ENCODE assay signal across 9 mouse cellular contexts in genomic region chr2:151747847-151748705, GRCm38 (mm10). TPM values are rescaled to one million over a fixed set of nuclear protein-coding genes. Genes with fewer than 3 reads are reported as not detected.
DNase-seq lines count a peak whose midpoint lies in the region; ATAC-seq and TF ChIP-seq lines count a peak whose summit lies in the region.
"Had no signal": no experiment of that assay in that cellular context is flagged by ENCODE, and none has a peak within 500 bp of the region (broad histone marks: within the 10 kb centered on the region; RNA-seq: fewer than 3 reads in every experiment).

No protein-coding gene starts in this region.

- 40% methylated on average over 19 of the region's 19 CpGs for WGBS in kidney, postnatal 0 days
- 40% methylated on average over 19 of the region's 19 CpGs for WGBS in liver, embryonic 11.5 days
- 39% methylated on average over 19 of the region's 19 CpGs for WGBS in stomach, embryonic 15.5 days

- no peaks in the 10 kb centered on the region for H3K9me3 ChIP-seq in kidney, postnatal 0 days (replicated peaks; ENCODE audit: low read length)
- H3K9me3 ChIP-seq in liver, embryonic 11.5 days (ENCODE audit: control insufficient read depth, low read length): no peaks in the 10 kb centered on the region
- no peaks in the 10 kb centered on the region for H3K9me3 ChIP-seq in stomach, embryonic 15.5 days

- H3K9ac ChIP-seq in kidney, postnatal 0 days (ENCODE audit: low read depth, low read length): no peak overlapping the region
- H3K9ac ChIP-seq in liver, embryonic 11.5 days (ENCODE audit: low read depth, low read length): no peak overlapping the region
- H3K9ac ChIP-seq in stomach, embryonic 15.5 days: 0 out of 2 replicates have a peak overlapping the region, but pooled peaks have one; percentile 2

- no peaks in the 10 kb centered on the region for H3K36me3 ChIP-seq in kidney, postnatal 0 days (ENCODE audit: insufficient read depth, low read length)
- H3K36me3 ChIP-seq in liver, embryonic 11.5 days (ENCODE audit: control insufficient read depth, insufficient read depth, low read length): no peaks in the 10 kb centered on the region
- H3K36me3 ChIP-seq in stomach, embryonic 15.5 days: no peaks in the 10 kb centered on the region

- H3K27me3 ChIP-seq in kidney, postnatal 0 days (ENCODE audit: insufficient read depth, low read length): no peaks in the 10 kb centered on the region
- H3K27me3 ChIP-seq in liver, embryonic 11.5 days (replicated peaks; ENCODE audit: control insufficient read depth, insufficient read depth, low read length): no peaks in the 10 kb centered on the region; the same call in none of the 2 replicates
- no peaks in the 10 kb centered on the region for H3K27me3 ChIP-seq in stomach, embryonic 15.5 days (replicated peaks)

- no peaks in the 10 kb centered on the region for H3K4me1 ChIP-seq in kidney, postnatal 0 days (replicated peaks; ENCODE audit: insufficient read depth, low read length)
- no peaks in the 10 kb centered on the region; the same call in 1 of the 2 replicates for H3K4me1 ChIP-seq in liver, embryonic 11.5 days (replicated peaks; ENCODE audit: control insufficient read depth, insufficient read depth, low read length)
- H3K4me1 ChIP-seq in stomach, embryonic 15.5 days: no peaks in the 10 kb centered on the region

- no peak; the same call in 1 of the 2 replicates for ATAC-seq in kidney, postnatal 0 days (replicated peaks; ENCODE audit: low FRiP score, low read depth)
- ATAC-seq in liver, embryonic 11.5 days (replicated peaks; ENCODE audit: low FRiP score): peak; percentile 64
- no peak for ATAC-seq in stomach, embryonic 15.5 days (ENCODE audit: insufficient read depth, low FRiP score, low read depth)

- peak; percentile 76 for DNase-seq in A20 (ENCODE audit: low read depth, low spot score)
- DNase-seq in adrenal gland, adult 18-20 months (ENCODE audit: low spot score in 2 of 2): peak; percentile 66 to 71
- peak; percentile 95 for DNase-seq in embryo, embryonic 10.5 days (ENCODE audit: low spot score)
- peak; percentile 44 to 64 for DNase-seq in gastrocnemius, postnatal 4 days (ENCODE audit: low spot score in 2 of 2)
- peak; percentile 88 for DNase-seq in kidney, postnatal 0 days (ENCODE audit: low spot score)
- peak; percentile 64 for DNase-seq in liver, embryonic 11.5 days (ENCODE audit: low spot score)
- peak; percentile 88 for DNase-seq in neural tube, embryonic 10.5 days (ENCODE audit: extremely low spot score, low spot score)

- TF ChIP-seq CTCF in kidney, postnatal 0 days (IDR thresholded peaks at IDR 0.05; ENCODE audit: low read depth): peak; percentile 89

- no peak overlapping the region for H3K27ac ChIP-seq in kidney, postnatal 0 days
- no peak overlapping the region for H3K27ac ChIP-seq in liver, embryonic 11.5 days (ENCODE audit: low read depth, low read length)
- H3K27ac ChIP-seq in stomach, embryonic 15.5 days: no peak overlapping the region

- no peak overlapping the region for H3K4me3 ChIP-seq in kidney, postnatal 0 days (replicated peaks; ENCODE audit: low read depth, low read length)
- H3K4me3 ChIP-seq in liver, embryonic 11.5 days (ENCODE audit: low read depth, low read length): no peak overlapping the region
- no peak overlapping the region for H3K4me3 ChIP-seq in stomach, embryonic 15.5 days (replicated peaks)
- H3K4me3 ChIP-seq: erythroblast, embryonic 14.5 days had no signal

- H3K4me2 ChIP-seq in kidney, postnatal 0 days (ENCODE audit: low read length): no peak overlapping the region
- no peak overlapping the region for H3K4me2 ChIP-seq in liver, embryonic 11.5 days
- H3K4me2 ChIP-seq in stomach, embryonic 15.5 days: no peak overlapping the region

RNA-seq across cellular contexts. Expression of gene Psmf1, which starts 4.1 kb away (rescaled TPM):
- total RNA-seq in adrenal gland, adult 18-20 months (2021): 10 to 100 TPM; 29.7 to 31.0 TPM
- total RNA-seq in gastrocnemius, postnatal 4 days (2021): 10 to 100 TPM; 30.6 to 31.5 TPM
- 45.1 and 46.6 TPM in 2 replicates for polyA plus RNA-seq in kidney, postnatal 0 days (2015; fragmentation: Nextera tagmentation; extraction: Ambion mirVana)
- polyA plus RNA-seq in liver, embryonic 11.5 days (2014; fragmentation: Nextera tagmentation; extraction: Ambion mirVana): 61.4 and 63.8 TPM in 2 replicates
- polyA plus RNA-seq in stomach, embryonic 15.5 days (2015; fragmentation: Nextera tagmentation; extraction: Ambion mirVana): 39.0 and 41.7 TPM in 2 replicates

RNA-seq across cellular contexts. Expression of gene Tmem74b, which starts 46.3 kb away (rescaled TPM):
- total RNA-seq in adrenal gland, adult 18-20 months (2021): under 1 TPM; 0.83 TPM
- total RNA-seq in gastrocnemius, postnatal 4 days (2021): 1 to 10 TPM; 1.3 to 1.6 TPM
- 0.38 and 0.40 TPM in 2 replicates for polyA plus RNA-seq in kidney, postnatal 0 days (2015; fragmentation: Nextera tagmentation; extraction: Ambion mirVana)
- 0.32 and 0.62 TPM in 2 replicates for polyA plus RNA-seq in liver, embryonic 11.5 days (2014; fragmentation: Nextera tagmentation; extraction: Ambion mirVana)
- polyA plus RNA-seq in stomach, embryonic 15.5 days (2015; fragmentation: Nextera tagmentation; extraction: Ambion mirVana): 1.4 and 1.6 TPM in 2 replicates
- polyA plus RNA-seq: erythroblast, embryonic 14.5 days had no signal
